Mouse (Mus musculus) neural tube, embryonic 13.5 days (tissue): ENCODE measurements at regions not wholly inside any gene's neighbourhood (a gene's known extent, or its start where the extent isn't known, plus 50 kb on each side); places are given as distances from the start of the nearest gene placed in this dataset.

Experiments
- ATAC-seq: fragments of 200-750 bp; cut with Nextera tagmentation; 2 replicates; pipeline ENCODE4 v1.8.0; 2017; ENCODE audit warnings: low read depth, mild to moderate bottlenecking, moderate TSS enrichment, moderate library complexity
- H3K27ac ChIP-seq: fragments of 300-500 bp; sonication (generic); replicated peaks from 2 replicates; pipeline ENCODE4 v1.5.1; 2015; ENCODE audit warnings: moderate library complexity, mild to moderate bottlenecking, inconsistent platforms
- H3K27me3 ChIP-seq: fragments of 300-500 bp; sonication (generic); 2 replicates; pipeline ENCODE4 v1.6.1; 2015; ENCODE audit warnings: mild to moderate bottlenecking, inconsistent platforms
- H3K36me3 ChIP-seq: fragments of 300-500 bp; sonication (generic); 2 replicates; pipeline ENCODE4 v1.6.1; 2015; ENCODE audit warnings: mild to moderate bottlenecking, inconsistent platforms
- H3K4me1 ChIP-seq: fragments of 300-500 bp; sonication (generic); replicated peaks from 2 replicates; pipeline ENCODE4 v1.6.1; 2015; ENCODE audit warnings: inconsistent platforms
- H3K4me2 ChIP-seq: fragments of 300-500 bp; sonication (generic); 2 replicates; pipeline ENCODE4 v1.6.1; 2015; ENCODE audit warnings: inconsistent platforms, mild to moderate bottlenecking, moderate library complexity
- H3K4me3 ChIP-seq: fragments of 300-500 bp; sonication (generic); 2 replicates; pipeline ENCODE4 v1.5.1; 2015; ENCODE audit warnings: mild to moderate bottlenecking, inconsistent platforms
- H3K9ac ChIP-seq: fragments of 300-500 bp; sonication (generic); 2 replicates; pipeline ENCODE4 v1.6.1; 2015; ENCODE audit warnings: moderate library complexity, mild to moderate bottlenecking, inconsistent platforms
- H3K9me3 ChIP-seq: fragments of 300-500 bp; sonication (generic); 2 replicates; pipeline ENCODE4 v1.6.1; 2016; ENCODE audit warnings: inconsistent platforms
- WGBS: fragments of 180-500 bp; shearing (Covaris S2); methylation state at CpG from one replicate; pipeline ENCODE4 v1.1.7; 2015; 5-methylcytosine and 5-hydroxymethylcytosine counted together

- Histone ChIP-seq H3K4me2 (no peak overlapping the region), H3K9ac (no peak overlapping the region), H3K4me3 (no peak overlapping the region), H3K36me3 (no peaks in the 10 kb centered on the region), H3K27me3 (peaks cover 4% of the 10 kb centered on the region; the same call in 1 of the 2 replicates), H3K4me1 (peaks cover 38% of the 10 kb centered on the region), H3K27ac (0 out of 2 replicates have a peak overlapping the region, but pooled peaks have one; percentile 38), H3K9me3 (no peaks in the 10 kb centered on the region)
- 42% methylated on average over 16 of the region's 16 CpGs for WGBS
- peak; percentile 48; the same call in 1 of the 2 replicates for ATAC-seq
Observed at GRCm38 (mm10) chr8:26504319-26505035, 385.1 kb downstream of the Gm45692 start.

DNA sequence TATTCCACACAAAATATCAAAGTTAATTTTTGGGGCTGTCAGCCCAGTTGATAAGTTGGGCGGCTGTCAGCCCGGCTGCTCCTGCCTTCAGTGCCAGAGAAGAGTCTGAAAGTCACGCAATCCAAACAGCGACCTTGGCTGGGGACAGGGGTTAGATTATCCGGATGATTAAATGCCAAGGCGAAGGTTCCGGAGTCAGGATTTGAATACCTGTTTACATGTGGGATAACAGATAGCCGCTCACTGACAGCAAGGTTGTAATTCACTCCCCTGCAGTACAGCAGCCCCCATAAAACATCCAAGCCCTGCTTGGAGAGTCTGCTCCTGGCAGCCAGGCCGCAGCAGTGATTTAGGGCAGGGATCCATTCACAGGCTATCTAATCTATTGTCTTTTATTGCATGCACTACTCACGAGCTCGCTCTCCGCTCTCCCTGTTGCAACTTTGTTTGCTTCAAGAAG is 388.3 kb downstream of the Gm45692 start:
- Histone ChIP-seq H3K4me3 (no peak overlapping the region), H3K36me3 (no peaks in the 10 kb centered on the region), H3K27me3 (no peaks in the 10 kb centered on the region; the same call in 1 of the 2 replicates), H3K9ac (no peak overlapping the region), H3K27ac (peak overlapping the region; percentile 50; the same call in 1 of the 2 replicates), H3K9me3 (no peaks in the 10 kb centered on the region), H3K4me2 (0 out of 2 replicates have a peak overlapping the region, but pooled peaks have one; percentile 9), H3K4me1 (peaks cover 28% of the 10 kb centered on the region)
- 9% methylated on average over 12 of the region's 12 CpGs for WGBS
- peak; percentile 71 for ATAC-seq

DNA sequence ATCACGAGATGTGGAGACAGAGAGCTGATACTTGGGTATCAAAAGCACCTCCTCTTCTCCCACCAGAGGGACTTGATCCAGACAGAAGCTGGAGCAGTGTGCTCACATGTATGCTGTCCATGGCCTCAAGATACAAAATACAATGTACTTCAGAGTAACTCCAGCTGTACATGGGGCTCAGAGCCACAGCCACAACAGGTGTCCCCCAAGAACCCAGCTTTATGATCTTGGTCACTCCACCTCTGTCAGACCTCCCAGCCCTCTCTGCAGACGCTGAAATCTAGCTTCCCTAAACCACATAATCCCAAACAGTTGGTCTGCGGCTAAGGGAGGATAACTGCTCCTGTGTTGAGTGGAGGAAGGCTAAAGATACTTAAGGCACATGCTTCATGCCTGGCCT is 389.9 kb downstream of the Gm45692 start:
- H3K36me3 ChIP-seq, result no peaks in the 10 kb centered on the region
- no peak overlapping the region for H3K9ac ChIP-seq
- H3K27ac ChIP-seq, result no peak overlapping the region
- 88% methylated on average over 3 of the region's 3 CpGs for WGBS
- no peaks in the 10 kb centered on the region for H3K9me3 ChIP-seq
- H3K4me1 ChIP-seq, result peaks cover 22% of the 10 kb centered on the region
- no peak overlapping the region for H3K4me2 ChIP-seq
- no peak for ATAC-seq
- no peaks in the 10 kb centered on the region; the same call in 1 of the 2 replicates for H3K27me3 ChIP-seq
- H3K4me3 ChIP-seq, result no peak overlapping the region

- no peak for ATAC-seq
- Histone ChIP-seq H3K36me3 (no peaks in the 10 kb centered on the region), H3K9me3 (no peaks in the 10 kb centered on the region)
Observed at GRCm38 (mm10) chr8:26513001-26513400, 393.7 kb downstream of the Gm45692 start.

GRCm38 (mm10) chr8:26524237-26524636 is 404.9 kb downstream of the Gm45692 start:
- H3K9me3 ChIP-seq, result no peaks in the 10 kb centered on the region

More at GRCm38 (mm10) chr8:26513001-26513400, 393.7 kb downstream of the Gm45692 start:
- no peak overlapping the region for H3K9ac ChIP-seq
- WGBS, result 90% methylated on average over 7 of the region's 7 CpGs
- H3K4me3 ChIP-seq, result no peak overlapping the region
- H3K27me3 ChIP-seq, result no peaks in the 10 kb centered on the region; the same call in 1 of the 2 replicates
- peaks cover 7% of the 10 kb centered on the region for H3K4me1 ChIP-seq
- H3K27ac ChIP-seq, result no peak overlapping the region
- H3K4me2 ChIP-seq, result no peak overlapping the region

DNA sequence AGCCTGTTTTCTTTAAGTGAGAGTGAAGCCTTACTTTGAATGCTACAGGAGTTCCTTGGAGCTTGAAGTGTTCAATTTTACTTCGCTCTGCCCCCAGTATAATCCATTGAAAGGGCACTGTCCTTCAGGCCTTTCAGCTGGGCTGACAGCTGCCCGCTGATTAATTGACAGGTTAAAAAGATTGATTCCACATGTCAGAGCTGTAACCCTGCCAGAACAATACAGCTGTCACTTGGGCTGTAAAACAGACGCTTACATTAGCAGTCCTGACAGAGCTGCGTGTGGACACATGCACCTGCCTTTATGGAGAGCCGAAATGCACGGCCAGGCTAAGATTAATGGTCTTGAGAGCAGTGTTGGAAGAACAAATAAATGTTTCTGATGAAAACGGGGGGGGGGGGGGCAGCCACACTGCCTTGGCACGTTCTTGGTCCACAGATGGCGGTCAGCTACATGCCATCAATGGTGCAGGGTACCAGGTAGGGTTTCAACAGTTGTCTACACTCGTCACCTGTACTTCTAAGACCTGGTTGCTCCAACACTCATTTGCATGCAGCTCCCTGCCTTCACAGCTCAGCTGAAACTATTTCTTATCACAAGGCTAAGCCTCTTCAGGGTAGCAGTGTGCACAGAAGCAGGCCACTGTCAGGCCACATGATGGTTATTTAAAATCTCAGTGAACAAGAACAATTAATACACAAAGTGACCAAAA is 407.3 kb downstream of the Gm45692 start:
- Histone ChIP-seq H3K36me3 (no peaks in the 10 kb centered on the region), H3K9me3 (no peaks in the 10 kb centered on the region), H3K4me3 (no peak overlapping the region), H3K27me3 (no peaks in the 10 kb centered on the region), H3K27ac (no peak overlapping the region), H3K4me2 (no peak overlapping the region), H3K9ac (no peak overlapping the region), H3K4me1 (peaks cover 14% of the 10 kb centered on the region)
- WGBS, result 10% methylated on average over 10 of the region's 10 CpGs
- ATAC-seq, result peak; percentile 79

More at GRCm38 (mm10) chr8:26524237-26524636, 404.9 kb downstream of the Gm45692 start:
- Histone ChIP-seq H3K27me3 (no peaks in the 10 kb centered on the region), H3K9ac (no peak overlapping the region), H3K4me1 (peaks cover 14% of the 10 kb centered on the region), H3K36me3 (no peaks in the 10 kb centered on the region), H3K27ac (no peak overlapping the region), H3K4me2 (no peak overlapping the region), H3K4me3 (no peak overlapping the region)
- 88% methylated on average over 2 of the region's 2 CpGs for WGBS
- no peak for ATAC-seq

DNA sequence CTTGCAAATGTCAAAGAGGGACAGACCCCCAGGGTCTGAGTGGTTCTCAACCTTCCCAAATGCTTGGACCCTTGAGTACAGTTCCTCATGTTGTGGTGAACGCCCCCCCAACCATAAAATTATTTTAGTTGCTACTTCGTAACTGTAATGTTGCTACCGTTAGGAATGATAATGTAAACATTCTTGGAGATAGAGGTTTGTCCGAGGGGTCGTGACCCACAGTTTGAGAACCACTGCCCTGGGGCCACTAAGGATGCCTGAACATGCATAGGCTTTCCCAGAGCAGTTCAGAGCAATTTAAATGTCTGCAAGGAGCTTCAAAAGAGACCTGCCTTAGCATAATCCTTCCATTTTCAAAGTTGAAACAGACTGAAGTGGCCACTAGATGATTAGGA is 407.8 kb downstream of the Gm45692 start:
- H3K4me2 ChIP-seq, result no peak overlapping the region
- no peaks in the 10 kb centered on the region for H3K27me3 ChIP-seq
- no peak overlapping the region for H3K9ac ChIP-seq
- H3K36me3 ChIP-seq, result no peaks in the 10 kb centered on the region
- H3K27ac ChIP-seq, result no peak overlapping the region
- 46% methylated on average over 5 of the region's 5 CpGs for WGBS
- H3K9me3 ChIP-seq, result no peaks in the 10 kb centered on the region
- peaks cover 14% of the 10 kb centered on the region for H3K4me1 ChIP-seq
- no peak overlapping the region for H3K4me3 ChIP-seq
- ATAC-seq, result no peak

DNA sequence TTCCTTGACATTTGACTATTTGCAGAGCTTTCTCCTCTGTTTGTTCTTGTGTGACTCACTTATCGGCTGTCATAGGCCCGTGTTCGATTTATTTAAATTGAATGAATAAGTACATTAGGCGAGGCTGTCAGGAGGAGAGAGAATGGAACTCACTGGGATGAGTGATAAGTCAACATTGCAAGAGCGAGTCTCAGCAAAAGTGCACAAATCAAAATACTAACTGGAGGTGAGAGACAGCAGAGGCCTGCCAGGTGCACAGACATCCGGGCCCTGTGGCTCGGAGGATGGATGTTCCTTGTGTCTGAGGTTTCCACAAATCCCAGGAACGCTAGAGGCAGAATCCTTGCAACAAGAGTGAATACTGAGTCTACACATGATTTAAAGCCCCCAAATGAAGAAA is 410.6 kb downstream of the Gm45692 start:
- WGBS, result 66% methylated on average over 8 of the region's 8 CpGs
- H3K4me2 ChIP-seq, result no peak overlapping the region
- no peaks in the 10 kb centered on the region for H3K27me3 ChIP-seq
- no peaks in the 10 kb centered on the region for H3K36me3 ChIP-seq
- H3K27ac ChIP-seq, result no peak overlapping the region
- H3K4me1 ChIP-seq, result peaks cover 19% of the 10 kb centered on the region
- no peak overlapping the region for H3K9ac ChIP-seq
- no peak for ATAC-seq
- H3K9me3 ChIP-seq, result no peaks in the 10 kb centered on the region
- no peak overlapping the region for H3K4me3 ChIP-seq

- no peak overlapping the region for H3K4me3 ChIP-seq
- peaks cover 5% of the 10 kb centered on the region for H3K4me1 ChIP-seq
- 71% methylated on average over 22 of the region's 22 CpGs for WGBS
- H3K27me3 ChIP-seq, result no peaks in the 10 kb centered on the region
- no peaks in the 10 kb centered on the region for H3K9me3 ChIP-seq
- no peak overlapping the region for H3K4me2 ChIP-seq
- H3K9ac ChIP-seq, result no peak overlapping the region
- H3K36me3 ChIP-seq, result no peaks in the 10 kb centered on the region
- no peak overlapping the region for H3K27ac ChIP-seq
- no peak for ATAC-seq
Observed at GRCm38 (mm10) chr8:26533444-26534421, 414.4 kb downstream of the Gm45692 start.

DNA sequence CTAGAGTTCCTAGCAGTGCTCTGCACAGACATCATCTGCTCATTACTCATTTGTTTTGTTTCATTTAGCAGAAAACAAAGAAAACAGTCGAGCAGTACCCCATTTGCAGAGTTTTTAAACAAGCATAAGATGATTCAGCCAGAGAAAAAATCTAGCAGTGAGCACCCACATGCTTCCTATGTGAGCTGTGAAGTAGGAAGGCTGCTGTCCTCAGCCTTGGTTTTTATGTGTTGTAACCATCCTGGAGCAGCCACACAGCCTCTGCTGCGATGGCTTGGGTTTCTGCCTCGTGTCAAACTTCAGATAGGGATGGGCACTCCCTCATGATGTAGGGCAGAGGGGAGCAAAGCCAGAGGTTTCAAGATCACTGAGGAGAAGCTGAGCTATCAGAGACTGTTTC is 416.5 kb downstream of the Gm45692 start:
- H3K27me3 ChIP-seq, result no peaks in the 10 kb centered on the region
- H3K4me2 ChIP-seq, result no peak overlapping the region
- H3K36me3 ChIP-seq, result no peaks in the 10 kb centered on the region
- no peaks in the 10 kb centered on the region for H3K9me3 ChIP-seq
- H3K4me1 ChIP-seq, result peaks cover 5% of the 10 kb centered on the region
- 68% methylated on average over 3 of the region's 3 CpGs for WGBS
- H3K9ac ChIP-seq, result no peak overlapping the region
- ATAC-seq, result no peak
- H3K4me3 ChIP-seq, result no peak overlapping the region
- H3K27ac ChIP-seq, result no peak overlapping the region

DNA sequence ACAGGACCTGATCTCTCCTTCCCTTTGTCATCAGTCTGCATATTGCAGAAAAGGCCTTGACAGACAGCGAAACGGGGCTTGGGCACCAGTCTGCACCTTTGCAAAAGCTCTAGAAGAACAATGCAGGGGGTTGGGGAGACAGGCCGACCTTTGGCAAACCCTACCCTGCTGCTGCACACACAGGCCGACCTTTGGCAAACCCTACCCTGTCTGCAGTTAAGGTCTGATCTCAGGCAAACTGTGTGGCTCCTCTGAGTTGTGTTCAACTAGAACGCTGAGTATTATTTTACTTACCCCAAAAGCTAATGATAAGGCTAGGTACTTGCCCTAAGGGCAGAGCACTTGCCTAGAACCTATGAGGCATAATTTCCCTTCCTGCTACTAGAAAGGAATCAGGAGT is 423.4 kb upstream of the Zfp703 start:
- H3K4me3 ChIP-seq, result no peak overlapping the region
- no peak overlapping the region for H3K4me2 ChIP-seq
- H3K9me3 ChIP-seq, result no peaks in the 10 kb centered on the region
- no peaks in the 10 kb centered on the region for H3K27me3 ChIP-seq
- H3K36me3 ChIP-seq, result no peaks in the 10 kb centered on the region
- no peaks in the 10 kb centered on the region for H3K4me1 ChIP-seq
- ATAC-seq, result no peak
- no peak overlapping the region for H3K27ac ChIP-seq
- WGBS, result 79% methylated on average over 5 of the region's 5 CpGs
- H3K9ac ChIP-seq, result no peak overlapping the region
